Mouse (Mus musculus) ovary, postnatal 10 days (tissue): ENCODE measurements at regions not wholly inside any gene's neighbourhood (a gene's known extent, or its start where the extent isn't known, plus 50 kb on each side); places are given as distances from the start of the nearest gene placed in this dataset.

ENCODE experiments used
- DNase-seq: peaks from one replicate; pipeline ENCODE4 v3.0.0; 2022; ENCODE audit warnings: low spot score

GRCm38 (mm10) chr1:177616335-177617239 is 113.0 kb upstream of the 1700016C15Rik start:
- DNase-seq, result no peak

- no peak for DNase-seq
Observed at GRCm38 (mm10) chr1:177620501-177621099, 109.0 kb upstream of the 1700016C15Rik start.

- no peak for DNase-seq
Observed at GRCm38 (mm10) chr1:177621854-177622590, 107.6 kb upstream of the 1700016C15Rik start.

- no peak for DNase-seq
Observed at GRCm38 (mm10) chr1:177623304-177623726, 106.3 kb upstream of the 1700016C15Rik start.

GRCm38 (mm10) chr1:177623735-177624134 is 105.9 kb upstream of the 1700016C15Rik start:
- DNase-seq, result no peak

GRCm38 (mm10) chr1:177627814-177628213 is 101.8 kb upstream of the 1700016C15Rik start:
- no peak for DNase-seq

- DNase-seq, result no peak
Observed at GRCm38 (mm10) chr1:177633966-177634602, 95.5 kb upstream of the 1700016C15Rik start.

GRCm38 (mm10) chr1:177637061-177637460 is 92.6 kb upstream of the 1700016C15Rik start:
- DNase-seq, result no peak

- no peak for DNase-seq
Observed at GRCm38 (mm10) chr1:177638381-177638780, 91.2 kb upstream of the 1700016C15Rik start.

GRCm38 (mm10) chr1:177639931-177640846 is 89.4 kb upstream of the 1700016C15Rik start:
- no peak for DNase-seq

GRCm38 (mm10) chr1:177642712-177643467 is 86.7 kb upstream of the 1700016C15Rik start:
- DNase-seq, result no peak

- no peak for DNase-seq
Observed at GRCm38 (mm10) chr1:177643662-177644061, 86.0 kb upstream of the 1700016C15Rik start.

GRCm38 (mm10) chr1:177644214-177644613 is 85.4 kb upstream of the 1700016C15Rik start:
- DNase-seq, result no peak

- DNase-seq, result no peak
Observed at GRCm38 (mm10) chr1:177645327-177645726, 84.3 kb upstream of the 1700016C15Rik start.

- DNase-seq, result no peak
Observed at GRCm38 (mm10) chr1:177645897-177646535, 83.6 kb upstream of the 1700016C15Rik start.

- no peak for DNase-seq
Observed at GRCm38 (mm10) chr1:177647876-177648275, 81.7 kb upstream of the 1700016C15Rik start.

- no peak for DNase-seq
Observed at GRCm38 (mm10) chr1:177648974-177649373, 80.6 kb upstream of the 1700016C15Rik start.

GRCm38 (mm10) chr1:177651219-177651618 is 78.4 kb upstream of the 1700016C15Rik start:
- no peak for DNase-seq

- no peak for DNase-seq
Observed at GRCm38 (mm10) chr1:177663163-177663562, 66.5 kb upstream of the 1700016C15Rik start.
